Mouse (Mus musculus) midbrain, embryonic 11.5 days (tissue): ENCODE data around the gene Ogfr. TPM values are rescaled to one million over a fixed set of nuclear protein-coding genes. Genes with fewer than 3 reads are reported as not detected.

Experiments
- ATAC-seq: fragments of 200-750 bp; cut with Nextera tagmentation; 2 replicates; pipeline ENCODE4 v1.8.0; 2017; ENCODE audit warnings: moderate TSS enrichment, moderate library complexity; ENCODE audit not compliant: low FRiP score
- DNase-seq: peaks from one replicate; pipeline ENCODE4 v3.0.0; 2015; ENCODE audit warnings: low spot score; ENCODE audit errors: missing footprints
- H3K27ac ChIP-seq: fragments of 300-500 bp; sonication (generic); 2 replicates; pipeline ENCODE4 v1.5.1; 2014; ENCODE audit warnings: low read depth, low read length
- H3K27me3 ChIP-seq: fragments of 300-500 bp; sonication (generic); 2 replicates; pipeline ENCODE4 v1.6.1; 2014; ENCODE audit warnings: mild to moderate bottlenecking, low read length, moderate library complexity, mixed read lengths; ENCODE audit not compliant: control insufficient read depth, insufficient read depth
- H3K36me3 ChIP-seq: fragments of 300-500 bp; sonication (generic); 2 replicates; pipeline ENCODE4 v1.6.1; 2014; ENCODE audit warnings: mild to moderate bottlenecking, low read length, moderate library complexity, mixed read lengths; ENCODE audit not compliant: control insufficient read depth, insufficient read depth
- H3K4me1 ChIP-seq: fragments of 300-500 bp; sonication (generic); 2 replicates; pipeline ENCODE4 v1.6.1; 2014; ENCODE audit warnings: low read length; ENCODE audit not compliant: control insufficient read depth, insufficient read depth
- H3K4me2 ChIP-seq: fragments of 300-500 bp; sonication (generic); 2 replicates; pipeline ENCODE4 v1.6.1; 2014; ENCODE audit warnings: mild to moderate bottlenecking, moderate library complexity
- H3K4me3 ChIP-seq: fragments of 300-500 bp; sonication (generic); 2 replicates; pipeline ENCODE4 v1.5.1; 2014; ENCODE audit warnings: low read depth, low read length
- H3K9ac ChIP-seq: fragments of 300-500 bp; sonication (generic); 2 replicates; pipeline ENCODE4 v1.6.1; 2014; ENCODE audit warnings: low read length
- H3K9me3 ChIP-seq: fragments of 300-500 bp; sonication (generic); 2 replicates; pipeline ENCODE4 v1.6.1; 2016; ENCODE audit warnings: low read length; ENCODE audit not compliant: control insufficient read depth
- WGBS: fragments of 180-500 bp; shearing (Covaris S2); extraction: QIAGEN DNeasy Blood & Tissue Kit; methylation state at CpG from one replicate; pipeline ENCODE4 v1.1.7; 2014; 5-methylcytosine and 5-hydroxymethylcytosine counted together
- polyA plus RNA-seq: library from polyadenylated mRNA; unstranded; fragments of >200 nt; fragmentation: Nextera tagmentation; extraction: Ambion mirVana; gene quantifications from 2 replicates; pipeline ENCODE4 v1.2.1, GENCODE M21; 2014

Ogfr gene
- 101 and 104 TPM in 2 replicates for polyA plus RNA-seq

DNA sequence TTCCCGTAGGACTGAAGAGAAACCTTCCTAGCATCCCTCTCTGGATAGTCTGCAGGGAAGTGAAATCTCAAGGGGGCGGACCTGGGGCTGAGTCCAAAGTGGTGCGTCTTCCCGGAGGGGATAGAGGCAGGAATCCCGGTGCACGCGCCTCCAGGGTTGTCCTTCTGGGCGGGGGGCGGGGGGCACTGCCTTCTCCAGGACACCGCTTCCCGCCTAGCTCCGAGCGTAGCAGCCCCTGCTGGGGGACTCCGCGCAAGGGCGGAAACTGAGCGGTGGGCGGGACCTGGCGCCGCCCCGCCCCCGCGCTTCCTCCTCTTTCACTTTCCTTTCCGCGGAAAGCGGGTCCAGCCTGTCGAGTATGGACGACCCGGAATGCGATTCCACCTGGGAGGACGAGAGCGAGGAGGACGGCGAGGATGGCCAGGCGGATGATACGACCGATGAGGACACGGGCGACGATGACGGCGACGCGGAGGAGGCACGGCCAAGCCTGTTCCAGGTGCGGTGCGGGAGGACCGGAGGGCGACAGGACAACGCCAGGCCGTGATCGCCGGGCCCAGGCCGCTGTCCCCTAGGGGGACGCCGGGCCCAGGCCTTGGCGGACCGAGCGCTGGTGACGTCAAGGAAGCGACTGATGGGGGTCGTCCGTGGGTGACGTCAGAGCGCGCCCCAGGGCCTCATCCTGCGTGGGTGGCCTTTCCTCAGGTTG is at the start of gene Ogfr:
Gene Ogfr, plus strand, starts transcription at position 123 of the 709 bp plus-strand sequence.
- H3K9ac ChIP-seq: peak within 1 kb of the TSS; percentile 71
- peak within 1 kb of the TSS; percentile 71 for H3K27ac ChIP-seq
- H3K4me2 ChIP-seq: peak within 1 kb of the TSS; percentile 72
- H3K36me3 ChIP-seq: peaks cover 23% of the 10 kb centered on the region
- H3K27me3 ChIP-seq: no peaks in the 10 kb centered on the region
- peak; percentile 99 for DNase-seq
- ATAC-seq: peak; percentile 94
- H3K4me1 ChIP-seq: peaks cover 9% of the 10 kb centered on the region
- H3K4me3 ChIP-seq: peak within 1 kb of the TSS; percentile 59
- no peaks in the 10 kb centered on the region for H3K9me3 ChIP-seq
- under 1% methylated on average over 67 of the region's 67 CpGs for WGBS

DNA sequence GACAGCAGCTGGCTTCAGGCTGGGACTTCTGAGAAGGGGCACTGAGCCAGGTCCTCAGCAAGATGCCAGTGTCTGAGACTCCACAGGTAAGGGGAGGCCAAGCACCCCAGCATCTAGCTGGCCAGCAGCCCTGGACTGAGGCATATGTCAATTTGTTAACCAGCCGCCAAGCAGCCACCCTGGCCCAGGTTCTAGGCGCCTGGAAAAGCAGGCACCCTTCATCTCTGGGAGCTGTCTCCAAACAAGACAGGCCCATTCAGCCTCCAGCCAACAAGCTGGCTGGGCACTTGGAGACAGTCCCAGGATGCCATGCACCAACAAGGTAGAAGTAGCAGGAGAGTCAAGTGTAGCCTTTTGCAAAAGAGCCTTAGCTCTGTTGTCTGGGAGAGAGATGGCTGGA is 45.4 kb upstream of the Ogfr start:
- Histone ChIP-seq H3K9ac (no peak overlapping the region), H3K27ac (no peak overlapping the region), H3K4me3 (no peak overlapping the region), H3K4me1 (peaks cover 15% of the 10 kb centered on the region), H3K36me3 (no peaks in the 10 kb centered on the region), H3K4me2 (no peak overlapping the region), H3K9me3 (no peaks in the 10 kb centered on the region), H3K27me3 (no peaks in the 10 kb centered on the region; the same call in 1 of the 2 replicates)
- 86% methylated on average over 2 of the region's 2 CpGs for WGBS
- DNase-seq (no peak), ATAC-seq (no peak)

DNA sequence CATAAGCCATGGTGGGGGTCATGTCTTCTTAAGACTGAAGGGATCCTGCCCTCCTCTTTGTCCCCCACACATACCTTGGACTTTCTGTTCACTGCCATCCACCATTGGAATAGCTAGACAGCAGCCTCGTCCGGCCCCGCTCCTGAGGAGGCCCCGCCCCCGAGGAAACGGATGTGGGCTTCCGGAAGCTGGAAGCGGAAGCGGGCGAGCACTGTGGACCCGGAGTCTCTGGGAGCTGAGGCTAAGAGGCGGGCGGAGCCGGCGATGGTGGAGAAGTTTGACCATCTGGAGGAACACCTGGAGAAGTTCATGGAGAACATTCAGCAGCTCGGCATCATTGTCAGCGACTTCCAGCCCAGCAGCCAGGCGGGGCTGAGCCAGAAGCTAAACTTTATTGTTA is 44.0 kb upstream of the Ogfr start:
- no peaks in the 10 kb centered on the region for H3K9me3 ChIP-seq
- WGBS: 86% methylated on average over 18 of the region's 18 CpGs

DNA sequence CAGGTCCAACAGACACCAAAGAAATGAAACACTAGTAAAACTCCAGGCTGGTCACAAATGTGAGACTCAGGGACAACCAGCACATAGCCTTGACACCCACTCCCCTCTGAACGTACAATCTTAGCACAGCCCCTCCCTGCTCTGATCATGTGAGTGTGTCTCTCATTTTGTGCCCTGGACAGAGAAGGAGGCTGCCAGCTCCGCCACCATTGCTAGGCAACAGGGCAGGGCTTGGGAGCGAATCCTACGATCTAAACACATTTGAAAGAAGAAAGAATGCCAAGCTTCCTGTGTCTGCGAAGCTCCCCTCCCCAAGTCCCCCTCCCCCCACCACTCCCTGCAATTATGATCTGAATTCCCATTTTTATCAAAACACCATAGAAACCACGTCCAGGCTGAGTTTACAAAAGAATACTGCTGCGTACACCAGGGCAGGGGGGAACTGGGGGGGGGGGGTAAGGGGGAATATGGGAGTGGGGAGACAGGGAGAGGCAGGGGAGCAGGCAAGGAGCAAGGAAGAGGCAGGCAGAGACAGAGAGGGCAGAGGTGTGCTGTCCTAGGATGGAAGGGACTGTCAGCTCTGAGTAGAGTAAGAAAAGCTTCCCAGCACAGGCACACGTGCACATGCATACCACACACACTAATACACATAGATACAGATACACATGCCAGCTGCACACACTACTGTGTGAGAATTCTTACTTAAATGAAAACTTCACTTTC is 41.5 kb upstream of the Ogfr start:
- no peak overlapping the region for H3K27ac ChIP-seq
- H3K4me3 ChIP-seq: no peak overlapping the region
- H3K9me3 ChIP-seq: no peaks in the 10 kb centered on the region
- no peaks in the 10 kb centered on the region for H3K36me3 ChIP-seq
- ATAC-seq (peak; percentile 89), DNase-seq (no peak)
- H3K4me2 ChIP-seq: 0 out of 2 replicates have a peak overlapping the region, but pooled peaks have one; percentile 8
- peaks cover 15% of the 10 kb centered on the region for H3K4me1 ChIP-seq
- H3K9ac ChIP-seq: peak overlapping the region; percentile 9; the same call in 1 of the 2 replicates
- H3K27me3 ChIP-seq: no peaks in the 10 kb centered on the region; the same call in none of the 2 replicates
- 20% methylated on average over 8 of the region's 8 CpGs for WGBS

More for the DNA sequence above, 44.0 kb upstream of the Ogfr start:
- H3K9ac ChIP-seq: no peak overlapping the region
- no peak overlapping the region for H3K4me3 ChIP-seq
- no peak for DNase-seq
- ATAC-seq: no peak
- H3K27me3 ChIP-seq: no peaks in the 10 kb centered on the region; the same call in none of the 2 replicates
- H3K4me2 ChIP-seq: no peak overlapping the region
- H3K36me3 ChIP-seq: no peaks in the 10 kb centered on the region
- H3K4me1 ChIP-seq: peaks cover 15% of the 10 kb centered on the region
- no peak overlapping the region for H3K27ac ChIP-seq

DNA sequence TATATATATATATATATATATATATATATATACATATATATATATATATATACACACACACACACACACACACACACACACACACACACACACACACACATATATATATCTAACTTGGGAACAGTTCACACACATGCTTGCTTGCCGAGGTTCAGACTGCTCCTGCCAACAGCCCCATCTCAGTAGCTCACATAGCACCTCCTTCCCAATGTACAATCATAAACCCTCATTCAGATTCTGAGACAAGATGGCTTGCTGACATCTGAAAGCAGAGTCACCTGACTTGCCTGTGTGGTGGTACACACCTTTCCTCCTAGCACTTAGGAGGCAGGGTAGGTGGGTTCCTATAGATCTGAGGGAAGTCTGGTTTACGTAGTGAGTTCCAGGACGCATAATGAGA is 36.7 kb upstream of the Ogfr start:
- Histone ChIP-seq H3K4me1 (peaks cover 9% of the 10 kb centered on the region), H3K27ac (no peak overlapping the region), H3K4me2 (no peak overlapping the region), H3K36me3 (no peaks in the 10 kb centered on the region), H3K9ac (no peak overlapping the region), H3K4me3 (no peak overlapping the region), H3K9me3 (no peaks in the 10 kb centered on the region), H3K27me3 (no peaks in the 10 kb centered on the region; the same call in 1 of the 2 replicates)
- no peak for ATAC-seq
- DNase-seq: no peak
- 88% methylated on average over 3 of the region's 3 CpGs for WGBS

DNA sequence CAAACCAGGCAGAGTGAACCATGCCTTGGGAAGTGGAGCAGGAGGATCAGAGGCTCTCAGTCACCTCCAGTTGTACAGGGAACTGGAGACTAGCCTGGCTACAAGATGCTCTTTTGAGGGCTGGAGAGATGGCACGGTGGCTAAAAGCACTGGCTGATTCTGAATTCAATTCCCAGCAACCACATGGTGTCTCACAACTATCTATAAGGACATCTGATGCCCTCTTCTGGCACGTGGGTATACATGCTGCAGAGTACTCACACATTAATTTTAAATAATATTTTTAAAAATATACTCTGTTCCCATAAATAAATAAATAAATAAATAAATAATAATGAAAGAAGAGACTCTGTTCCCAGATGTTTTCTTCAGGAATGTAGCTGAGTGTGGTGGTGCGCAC is 33.8 kb upstream of the Ogfr start:
- no peaks in the 10 kb centered on the region for H3K36me3 ChIP-seq
- H3K4me2 ChIP-seq: no peak overlapping the region
- 51% methylated on average over 3 of the region's 3 CpGs for WGBS
- H3K27ac ChIP-seq: no peak overlapping the region
- H3K9me3 ChIP-seq: no peaks in the 10 kb centered on the region
- no peak overlapping the region for H3K4me3 ChIP-seq
- H3K4me1 ChIP-seq: no peaks in the 10 kb centered on the region
- H3K27me3 ChIP-seq: no peaks in the 10 kb centered on the region
- ATAC-seq (no peak), DNase-seq (no peak)
- no peak overlapping the region for H3K9ac ChIP-seq

DNA sequence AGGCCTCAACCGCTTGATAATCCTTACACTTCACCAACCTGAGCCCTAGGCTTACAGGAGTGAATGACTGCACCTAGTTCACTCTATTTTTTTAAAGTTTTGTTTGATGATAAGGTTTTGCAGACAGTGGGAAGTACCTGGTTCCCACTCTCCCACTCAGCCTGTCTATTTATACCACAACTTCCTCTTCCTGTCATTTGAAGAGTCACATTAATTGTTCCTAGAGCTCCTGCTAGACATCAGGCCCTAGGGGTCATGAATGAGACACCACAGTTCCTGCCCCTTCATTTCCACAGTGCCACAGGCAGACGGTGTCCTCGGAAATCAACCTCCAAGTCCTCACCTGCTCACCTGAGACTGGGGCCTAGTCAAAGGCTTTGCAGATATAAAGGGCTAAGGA is 32.6 kb upstream of the Ogfr start:
- no peak overlapping the region for H3K9ac ChIP-seq
- no peak for DNase-seq
- no peaks in the 10 kb centered on the region for H3K27me3 ChIP-seq
- ATAC-seq: no peak
- H3K36me3 ChIP-seq: no peaks in the 10 kb centered on the region
- H3K27ac ChIP-seq: no peak overlapping the region
- WGBS: 84% methylated on average over 3 of the region's 3 CpGs
- H3K4me2 ChIP-seq: no peak overlapping the region
- no peak overlapping the region for H3K4me3 ChIP-seq
- no peaks in the 10 kb centered on the region for H3K4me1 ChIP-seq
- no peaks in the 10 kb centered on the region for H3K9me3 ChIP-seq

DNA sequence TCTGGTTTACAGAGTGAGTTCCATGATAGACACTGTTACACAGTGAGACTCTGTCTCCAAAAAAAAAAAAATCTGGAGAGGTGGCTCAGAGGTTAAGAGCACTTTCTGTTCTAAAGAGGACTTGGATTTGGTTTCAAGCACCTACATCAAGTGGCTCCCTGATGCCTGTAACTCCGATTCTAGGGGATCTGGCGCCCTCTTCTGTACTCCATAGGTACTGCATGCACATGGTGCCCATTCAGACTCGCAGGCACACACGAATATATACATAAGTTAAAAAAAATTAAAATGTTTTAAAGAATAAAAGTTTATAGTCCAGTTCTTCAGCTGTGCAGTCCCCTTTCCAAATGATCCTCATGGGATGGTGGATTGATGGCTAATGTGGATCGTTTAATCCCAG is 28.8 kb upstream of the Ogfr start:
- no peak overlapping the region for H3K27ac ChIP-seq
- no peaks in the 10 kb centered on the region for H3K27me3 ChIP-seq
- 49% methylated on average over 5 of the region's 5 CpGs for WGBS
- no peak overlapping the region for H3K4me3 ChIP-seq
- no peak for DNase-seq
- no peaks in the 10 kb centered on the region for H3K36me3 ChIP-seq
- H3K4me1 ChIP-seq: no peaks in the 10 kb centered on the region
- H3K4me2 ChIP-seq: no peak overlapping the region
- ATAC-seq: no peak
- no peaks in the 10 kb centered on the region for H3K9me3 ChIP-seq
- no peak overlapping the region for H3K9ac ChIP-seq

DNA sequence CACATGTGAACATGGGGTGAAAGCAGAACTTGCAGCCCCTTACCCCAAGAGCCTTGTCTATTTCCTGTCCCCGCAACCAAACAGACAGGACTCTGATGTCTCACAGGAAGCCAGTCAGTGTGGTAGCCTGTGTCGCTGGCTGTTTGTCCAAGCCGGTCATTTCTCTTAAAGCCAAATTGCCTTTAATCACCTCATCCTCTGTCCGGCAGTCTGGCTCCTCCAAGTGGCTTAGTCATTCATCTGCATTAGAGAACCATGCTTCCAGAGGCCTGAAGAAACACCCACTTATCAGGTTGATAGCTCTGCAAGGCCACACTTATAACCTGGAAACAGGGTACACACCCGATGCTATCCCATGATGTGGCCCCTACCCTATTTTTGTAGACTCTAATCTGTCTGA is 26.9 kb upstream of the Ogfr start:
- DNase-seq (no peak), ATAC-seq (no peak)
- no peaks in the 10 kb centered on the region for H3K4me1 ChIP-seq
- H3K27ac ChIP-seq: no peak overlapping the region
- 79% methylated on average over 5 of the region's 5 CpGs for WGBS
- no peak overlapping the region for H3K4me2 ChIP-seq
- H3K9me3 ChIP-seq: no peaks in the 10 kb centered on the region
- no peak overlapping the region for H3K9ac ChIP-seq
- H3K4me3 ChIP-seq: no peak overlapping the region
- H3K27me3 ChIP-seq: no peaks in the 10 kb centered on the region
- no peaks in the 10 kb centered on the region for H3K36me3 ChIP-seq
